Mouse (Mus musculus) G1E (cell line): ENCODE results near the gene Tspan33.

Source experiments
- CTCF ChIP-seq: IDR thresholded peaks from 2 replicates; pipeline ENCODE4 v1.5.1; 2012; ENCODE audit warnings: low read depth, low read length, inconsistent platforms, mixed read lengths
- GATA1 ChIP-seq: IDR thresholded peaks from 2 replicates; pipeline ENCODE4 v1.6.1; 2012; ENCODE audit warnings: borderline replicate concordance, low read length, inconsistent platforms, mixed read lengths
- POLR2AphosphoS5 ChIP-seq: IDR thresholded peaks from 2 replicates; pipeline ENCODE4 v1.6.1; 2012; ENCODE audit warnings: low read depth, low read length, inconsistent platforms; ENCODE audit not compliant: insufficient replicate concordance
- TAL1 ChIP-seq: conservative IDR thresholded peaks from 2 replicates; pipeline ENCODE4 v1.6.1; 2012; ENCODE audit warnings: low read depth, low read length, inconsistent platforms, mixed read lengths

GRCm38 (mm10) chr6:29694375-29695289 is 610 bp downstream of the Tspan33 start:
- TF ChIP-seq CTCF = no peak
- no peak for TF ChIP-seq GATA1
- no peak for TF ChIP-seq TAL1
- no peak for TF ChIP-seq POLR2AphosphoS5
